Mouse (Mus musculus) spleen, adult 18-20 months (tissue): ENCODE data around the gene Fance.
"Not testable (repeated sequence)": the region's sequence is repeated elsewhere in the genome, so short reads cannot be mapped to it uniquely, and the experiment has no call there.

ENCODE experiments used
- DNase-seq, 2 experiments: peaks; one replicate each; pipeline ENCODE4 v3.0.0; 2022; ENCODE audit warnings: mixed read lengths in 2 of 2

Fance gene

DNA sequence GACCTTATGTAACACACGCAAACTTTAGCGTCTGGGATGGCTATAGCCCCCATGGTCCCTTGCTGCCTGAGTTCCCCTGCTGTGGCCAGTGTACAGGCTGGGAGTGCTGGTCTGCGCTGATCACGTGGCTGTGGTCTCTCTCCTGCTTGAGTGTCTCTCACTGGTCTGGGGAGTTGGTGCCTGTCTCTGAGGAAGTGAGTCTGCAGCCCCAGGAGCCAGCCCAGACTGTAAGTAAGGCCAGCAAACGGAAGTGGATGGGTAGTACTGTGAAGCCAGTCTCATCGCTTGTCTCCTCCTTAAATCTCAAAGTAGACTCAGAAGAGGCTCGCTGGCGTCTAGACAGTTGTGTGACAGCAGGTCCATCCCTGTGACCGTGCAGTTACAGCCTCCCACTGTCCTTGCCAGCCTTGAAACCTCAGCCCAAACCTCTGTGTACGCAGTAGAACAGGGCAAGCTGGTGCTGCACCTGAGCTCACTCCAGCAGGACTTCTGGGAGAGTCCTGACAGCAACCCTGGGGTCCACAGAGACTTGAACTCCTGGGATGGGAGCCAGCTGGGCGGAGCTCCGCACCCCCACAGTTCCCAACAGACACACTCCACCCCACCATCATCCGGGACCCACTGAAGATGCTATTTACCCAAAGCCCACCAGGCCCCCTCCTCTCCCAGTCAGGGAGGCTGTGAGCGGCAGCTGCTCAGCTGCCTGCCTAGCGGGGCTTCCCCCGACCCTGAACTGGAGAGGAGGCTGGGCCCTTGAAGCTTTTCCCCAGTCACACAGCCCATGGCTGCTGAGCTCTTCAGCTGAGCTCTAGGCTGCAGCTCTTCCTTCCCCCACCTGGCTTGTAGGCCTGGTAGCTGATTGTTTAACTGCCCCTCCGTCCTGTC, 18.6 kb upstream of the Fance start:
- no peak for DNase-seq

DNA sequence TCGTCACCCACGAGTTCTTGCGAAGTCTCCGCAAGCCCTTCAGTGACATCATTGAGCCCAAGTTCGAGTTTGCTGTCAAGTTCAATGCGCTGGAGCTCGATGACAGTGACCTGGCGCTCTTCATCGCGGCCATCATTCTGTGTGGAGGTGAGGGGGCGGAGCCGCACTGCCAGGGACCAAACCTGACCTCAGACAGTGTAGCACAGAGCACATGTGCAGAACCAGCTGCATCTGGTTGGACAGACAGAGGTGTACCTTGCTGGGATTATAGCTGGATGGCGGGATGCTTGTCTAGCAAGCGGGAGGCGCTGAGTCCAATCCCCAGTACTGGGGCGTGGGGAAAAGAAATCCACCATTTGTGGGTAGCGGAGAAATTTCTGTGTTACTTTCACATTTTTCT, 14.4 kb upstream of the Fance start:
- no peak for DNase-seq

DNA sequence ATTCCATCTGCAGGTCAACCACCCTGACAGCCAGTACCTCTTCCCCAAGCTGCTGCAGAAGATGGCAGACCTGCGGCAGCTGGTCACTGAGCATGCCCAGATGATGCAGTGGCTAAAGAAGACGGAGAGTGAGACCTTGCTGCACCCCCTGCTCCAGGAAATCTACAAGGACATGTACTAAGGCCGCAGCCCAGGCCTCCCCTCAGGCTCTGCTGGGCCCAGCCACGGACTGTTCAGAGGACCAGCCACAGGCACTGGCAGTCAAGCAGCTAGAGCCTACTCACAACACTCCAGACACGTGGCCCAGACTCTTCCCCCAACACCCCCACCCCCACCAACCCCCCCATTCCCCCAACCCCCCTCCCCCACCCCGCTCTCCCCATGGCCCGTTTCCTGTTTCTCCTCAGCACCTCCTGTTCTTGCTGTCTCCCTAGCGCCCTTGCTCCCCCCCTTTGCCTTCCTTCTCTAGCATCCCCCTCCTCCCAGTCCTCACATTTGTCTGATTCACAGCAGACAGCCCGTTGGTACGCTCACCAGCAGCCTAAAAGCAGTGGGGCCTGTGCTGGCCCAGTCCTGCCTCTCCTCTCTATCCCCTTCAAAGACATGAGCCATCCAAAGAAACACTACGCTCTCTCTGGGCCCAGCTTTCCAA, 13.5 kb upstream of the Fance start:
- no peak for DNase-seq

DNA sequence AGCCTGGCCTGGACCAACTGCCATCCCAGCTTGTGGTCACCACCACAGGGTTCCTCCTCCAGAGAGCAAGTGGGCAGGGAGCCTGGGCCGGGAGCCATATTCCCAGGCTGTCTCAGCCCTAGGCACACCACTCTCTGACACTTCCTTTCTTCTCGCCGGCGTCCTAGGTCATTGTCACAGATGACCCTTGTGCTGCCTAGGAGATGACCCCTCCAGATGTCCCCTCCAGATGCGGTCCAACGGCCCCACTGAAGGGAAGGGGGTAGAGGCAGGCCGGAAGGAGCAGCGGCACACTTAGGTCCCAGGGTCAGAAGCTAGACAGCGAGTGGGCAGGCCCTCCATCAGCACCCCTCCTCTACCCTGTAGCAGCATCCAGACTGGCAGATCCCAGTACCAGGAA, 13.0 kb upstream of the Fance start:
- DNase-seq, result no peak

DNA sequence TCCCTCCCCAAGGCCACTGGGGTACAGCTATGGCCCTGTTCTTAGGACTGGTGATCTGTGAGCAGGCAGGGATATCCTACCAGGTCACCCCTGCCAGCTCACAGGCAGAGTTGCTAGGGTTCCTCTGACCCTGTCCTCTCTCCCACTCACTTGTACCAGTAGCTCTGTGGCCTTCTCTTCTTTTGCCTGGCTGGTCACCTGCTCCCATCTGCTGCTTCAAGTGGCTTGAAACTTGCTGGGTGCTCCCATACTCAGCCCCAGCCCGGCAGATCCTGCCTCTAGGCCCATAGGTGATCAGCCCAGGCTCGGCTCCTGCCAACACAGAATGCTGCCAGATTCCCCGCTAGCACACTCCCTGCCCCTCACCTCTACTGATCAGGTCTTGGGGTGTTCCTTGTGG, 12.5 kb upstream of the Fance start:
- DNase-seq, result no peak

DNA sequence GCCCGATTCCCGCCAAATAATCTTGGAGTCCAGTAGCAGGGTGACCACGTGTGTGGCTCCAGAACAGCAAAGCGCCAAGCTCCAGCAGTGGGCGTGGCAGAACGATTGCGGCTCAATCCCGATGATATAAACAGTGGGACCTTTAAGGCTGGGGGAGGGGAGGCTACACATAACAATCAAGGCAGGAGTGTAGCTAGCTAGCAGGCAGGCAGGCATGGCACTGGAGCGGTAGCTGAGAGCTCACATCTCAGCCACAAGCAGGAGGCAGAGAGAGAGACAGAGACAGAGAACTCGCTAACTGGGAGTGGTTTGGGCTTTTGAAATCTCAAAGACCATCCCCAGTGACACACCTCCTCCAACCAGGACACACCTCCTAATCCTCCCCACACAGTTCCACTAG, 8.1 kb upstream of the Fance start:
- no peak for DNase-seq

DNA sequence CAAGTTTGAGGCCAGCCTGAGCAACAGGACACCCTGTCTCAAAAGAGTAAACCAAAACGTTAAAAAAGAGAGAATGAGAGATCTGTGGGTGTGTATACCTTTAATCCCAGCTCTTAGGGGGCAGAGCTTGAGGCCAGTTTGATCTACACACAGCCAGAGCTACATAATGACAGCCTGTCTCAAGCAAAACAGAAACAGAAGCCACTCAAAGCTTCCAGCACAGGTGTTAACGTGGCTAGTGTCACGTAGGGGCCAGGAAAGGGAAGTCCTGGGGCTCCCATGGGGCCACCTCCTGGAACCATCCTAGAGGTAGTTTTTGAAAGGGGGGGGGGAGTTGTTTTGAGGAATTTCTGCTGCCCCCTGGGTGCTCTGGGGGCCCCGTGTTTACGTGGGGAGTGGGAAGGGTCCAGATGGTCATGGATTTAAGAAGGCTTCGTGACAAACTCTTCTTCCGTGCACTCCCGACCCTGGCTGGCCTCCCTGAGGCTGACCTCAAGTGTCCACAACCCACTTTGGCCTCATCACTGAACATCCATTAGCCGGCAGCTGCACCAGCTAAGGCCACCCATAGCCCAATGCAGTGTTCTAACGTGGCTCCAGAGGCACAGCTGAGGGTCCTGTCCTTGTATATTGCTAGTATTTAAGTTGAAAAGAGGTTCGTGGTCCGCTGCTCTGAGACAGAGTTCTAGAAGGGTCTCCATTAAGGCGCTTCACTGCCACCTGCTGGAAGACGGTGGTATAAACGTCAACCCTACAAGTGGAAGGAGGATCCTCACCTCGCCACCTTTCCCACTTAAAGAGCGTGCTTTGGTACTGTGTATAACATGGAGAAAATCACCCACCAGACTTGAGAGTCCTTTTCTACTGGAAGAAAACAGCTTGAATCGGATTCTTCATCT, 4.8 kb upstream of the Fance start:
- DNase-seq, result peak; percentile 69 to 91

DNA sequence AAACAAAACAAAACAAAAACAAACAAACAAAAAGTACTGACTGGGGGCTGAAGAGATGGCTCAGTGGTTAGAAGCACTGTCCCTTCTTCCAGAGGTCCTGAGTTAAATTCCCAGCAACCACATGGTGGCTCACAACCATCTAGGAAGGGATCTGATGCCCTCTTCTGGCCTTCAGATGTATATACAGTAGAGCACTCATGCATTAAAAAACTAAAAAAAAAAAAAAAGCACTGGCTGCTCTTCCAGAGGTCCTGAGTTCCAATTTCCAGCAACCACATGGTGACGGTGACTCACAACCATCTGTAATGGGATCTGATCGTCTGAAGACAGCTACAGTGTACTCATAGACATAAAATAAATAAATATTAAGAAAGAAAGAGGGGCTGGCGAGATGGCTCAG, 2.5 kb upstream of the Fance start:
- no peak for DNase-seq

DNA sequence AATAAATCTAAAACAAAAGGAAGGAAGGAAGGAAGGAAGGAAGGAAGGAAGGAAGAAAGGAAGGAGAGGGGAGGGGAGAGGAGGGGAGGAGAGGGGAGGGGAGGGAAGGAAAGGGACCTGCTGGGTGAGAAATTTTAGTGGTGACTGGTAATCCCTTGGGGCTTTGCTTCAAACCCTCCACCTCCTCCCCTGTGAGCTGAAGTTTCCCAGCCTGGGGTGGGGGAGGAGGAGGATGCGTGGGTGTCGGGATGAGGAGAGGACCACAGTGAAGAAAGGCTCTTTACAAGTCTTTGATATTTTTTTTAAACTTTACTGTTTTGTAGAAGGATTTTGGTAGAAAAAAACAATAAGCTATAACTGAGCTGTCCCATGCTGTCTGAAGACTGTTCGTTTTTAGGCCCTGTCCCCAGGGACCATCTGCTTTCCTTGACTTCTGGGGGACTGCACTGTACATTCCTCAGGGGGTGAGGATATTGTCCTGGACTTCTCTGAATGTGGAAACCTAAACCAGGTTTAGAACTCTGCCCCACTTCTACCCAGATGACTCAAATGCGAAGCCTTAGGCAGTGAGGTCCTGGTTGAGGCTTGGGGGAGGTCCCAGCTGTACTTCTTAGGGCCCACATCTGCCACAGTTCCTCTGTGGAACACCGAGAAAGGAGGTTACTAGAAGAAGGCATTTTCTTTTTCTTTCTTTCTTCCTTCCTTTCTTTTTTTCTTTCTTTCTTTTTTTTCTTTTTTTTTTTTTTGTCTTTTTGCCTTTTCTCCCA, 1.8 kb upstream of the Fance start:
- DNase-seq, result no peak

DNA sequence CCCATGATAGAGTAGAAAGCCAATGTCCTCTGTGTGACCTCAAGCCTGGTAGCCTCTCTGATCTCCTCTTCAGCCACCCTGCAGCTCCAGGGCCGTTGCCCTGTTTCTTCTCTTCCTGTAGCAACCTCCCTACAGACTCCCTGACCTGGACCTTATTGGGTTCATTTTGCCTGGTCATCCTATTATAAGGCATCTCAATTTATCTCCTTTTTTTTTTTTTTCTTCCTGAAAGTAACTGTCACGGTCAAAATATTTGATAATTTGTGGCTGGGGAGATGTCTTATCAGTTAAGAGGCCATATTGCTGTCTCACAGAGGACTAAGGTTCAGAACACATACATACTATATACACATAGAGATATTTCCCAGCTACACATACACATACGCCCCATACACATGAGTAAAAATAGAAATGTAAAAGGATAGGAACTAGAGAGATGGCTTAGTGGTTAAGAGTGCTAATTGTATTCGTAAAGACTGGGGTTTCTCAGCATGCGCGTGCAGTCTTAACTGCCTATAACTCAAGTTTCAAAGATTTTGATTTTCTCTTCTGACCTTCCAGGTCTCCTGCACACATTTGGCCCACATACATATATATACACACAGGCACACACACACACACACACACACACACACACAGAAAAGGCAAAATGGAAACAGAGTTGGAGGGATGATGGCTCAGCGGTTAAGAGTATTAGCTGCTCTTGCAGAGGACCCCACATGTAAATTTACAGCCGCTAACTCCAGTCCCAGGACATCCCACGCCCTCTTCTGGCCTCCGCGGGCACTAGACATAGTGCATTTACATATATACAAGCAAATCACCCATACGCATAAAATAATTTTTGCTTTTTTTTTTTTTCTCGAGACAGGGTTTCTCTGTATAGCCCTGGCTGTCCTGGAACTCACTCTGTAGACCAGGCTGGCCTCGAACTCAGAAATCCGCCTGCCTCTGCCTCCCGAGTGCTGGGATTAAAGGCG, 797 bp upstream of the Fance start:
- DNase-seq, result peak; percentile 44 to 48

DNA sequence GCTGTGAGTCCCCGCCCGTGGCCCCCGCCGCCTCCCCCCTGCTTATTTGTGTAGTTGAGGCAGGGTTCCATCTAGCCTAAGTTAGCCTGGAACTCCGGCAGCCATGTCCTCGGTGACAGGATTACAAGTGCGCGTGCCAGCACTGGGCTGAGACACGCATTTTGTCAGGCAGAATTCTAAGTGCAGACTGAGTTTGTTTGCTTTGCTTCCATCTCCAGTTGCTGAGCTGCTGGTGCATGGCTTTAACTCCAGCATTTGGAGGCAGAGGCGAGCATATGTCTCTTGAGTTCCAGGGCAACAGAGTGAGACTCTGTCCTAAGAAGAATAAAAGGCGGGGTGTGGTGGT, 534 bp downstream of the Fance start:
- DNase-seq, result no peak

DNA sequence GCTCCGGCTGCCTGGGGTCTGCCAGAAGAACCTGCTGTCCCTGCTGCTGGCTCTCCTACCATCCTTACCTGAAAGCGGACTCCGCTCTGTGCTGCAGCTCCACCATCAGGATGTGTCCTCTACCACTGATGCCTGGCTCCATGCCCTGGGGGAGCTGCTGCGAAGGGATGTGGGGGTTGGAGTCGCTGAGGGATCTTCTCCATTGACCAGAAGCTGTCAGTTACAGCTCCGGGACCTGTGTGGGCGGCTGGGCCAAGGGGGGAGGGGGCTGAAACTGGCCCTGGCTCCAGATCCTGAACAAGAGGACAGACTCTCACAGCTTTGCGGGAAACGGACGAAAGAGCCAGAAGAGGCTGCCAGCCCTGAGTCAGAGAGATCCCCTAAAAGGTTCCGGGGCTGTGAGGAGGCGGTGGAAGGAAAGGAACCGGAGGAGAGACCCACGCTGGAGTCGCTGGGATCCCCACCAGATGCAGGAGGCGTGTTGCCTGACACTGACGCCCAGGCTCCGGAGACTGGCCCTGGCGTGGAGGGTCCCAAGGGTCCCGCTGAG, 2.4 kb downstream of the Fance start:
- no peak for DNase-seq

DNA sequence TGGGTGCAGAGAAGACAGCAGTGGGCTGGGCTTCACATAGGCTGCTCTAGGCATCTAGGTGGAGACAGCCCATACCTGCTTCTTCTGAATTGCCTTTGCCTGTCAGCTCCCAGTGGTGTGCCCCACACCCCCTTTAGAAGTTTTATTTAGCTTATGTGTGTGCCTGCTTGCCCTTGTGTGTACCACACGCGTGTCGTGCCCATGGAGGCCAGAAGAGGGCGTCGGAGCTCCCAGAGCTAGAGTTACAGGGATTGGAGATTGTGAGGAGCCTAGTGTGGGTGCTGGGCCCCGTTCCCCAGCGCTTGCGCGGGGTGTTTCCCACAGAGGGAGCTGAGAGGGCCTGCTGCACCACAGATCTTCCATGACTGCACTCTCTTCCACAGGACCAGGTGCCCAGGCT, 3.2 kb downstream of the Fance start:
- DNase-seq, result no peak

DNA sequence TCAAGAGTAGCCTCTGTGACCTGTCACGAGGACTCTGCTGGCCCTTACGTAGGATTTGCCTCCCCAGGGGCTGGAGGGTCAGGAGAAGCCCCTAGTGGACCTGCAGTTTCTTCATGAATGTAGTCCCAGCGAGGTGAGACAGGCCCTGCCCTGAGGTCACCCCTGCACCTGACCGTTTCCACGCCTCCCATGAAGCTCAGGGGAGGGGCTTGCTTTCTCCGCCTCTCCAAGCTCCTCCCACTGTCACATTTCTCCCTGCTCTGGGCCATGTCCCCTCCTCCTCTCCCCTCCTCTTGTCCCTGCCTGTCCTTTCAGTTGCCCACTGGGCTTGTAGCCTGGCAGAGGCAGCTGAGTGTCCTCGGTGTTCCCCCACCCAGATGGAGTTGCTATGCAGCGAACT, 3.8 kb downstream of the Fance start:
- DNase-seq, result no peak

DNA sequence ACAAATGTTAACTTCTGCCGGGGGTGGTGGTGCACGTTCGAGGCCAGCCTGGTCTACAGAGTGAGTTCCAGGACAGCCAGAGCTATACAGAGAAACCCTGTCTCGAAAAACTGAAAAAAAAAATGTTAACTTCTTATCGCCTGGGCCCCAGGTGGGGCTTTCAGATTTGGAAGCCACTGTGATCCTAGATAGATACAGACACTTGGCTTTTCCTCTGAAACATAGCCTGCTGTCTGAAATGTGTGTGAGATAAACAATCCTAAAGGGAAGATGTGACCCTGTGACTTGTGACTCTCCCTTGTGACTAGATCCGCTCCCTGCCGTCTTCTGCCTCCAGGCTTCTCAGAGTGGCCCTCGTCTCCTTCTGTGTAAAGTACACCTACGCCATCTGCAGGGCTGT, 4.4 kb downstream of the Fance start:
- DNase-seq, result no peak

DNA sequence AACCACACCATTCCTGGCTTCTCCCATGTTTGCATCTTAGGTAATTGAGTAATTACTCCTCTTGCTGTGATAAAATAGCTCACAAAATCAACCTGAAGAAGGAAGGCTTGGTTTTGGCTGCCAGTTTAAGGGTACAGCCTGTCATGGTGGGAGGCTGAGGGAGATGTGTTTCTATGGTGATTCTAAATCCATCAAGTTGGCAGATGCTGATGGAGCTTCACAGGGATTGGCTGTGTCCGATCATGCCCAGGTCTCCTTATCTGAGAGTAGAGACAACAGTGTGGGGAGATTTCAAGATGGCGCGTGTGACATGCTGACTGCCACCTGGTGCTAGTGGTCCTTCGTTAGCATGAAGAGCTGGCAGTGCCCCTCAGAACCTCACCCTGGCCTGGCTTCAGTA, 8.4 kb downstream of the Fance start:
- no peak for DNase-seq

DNA sequence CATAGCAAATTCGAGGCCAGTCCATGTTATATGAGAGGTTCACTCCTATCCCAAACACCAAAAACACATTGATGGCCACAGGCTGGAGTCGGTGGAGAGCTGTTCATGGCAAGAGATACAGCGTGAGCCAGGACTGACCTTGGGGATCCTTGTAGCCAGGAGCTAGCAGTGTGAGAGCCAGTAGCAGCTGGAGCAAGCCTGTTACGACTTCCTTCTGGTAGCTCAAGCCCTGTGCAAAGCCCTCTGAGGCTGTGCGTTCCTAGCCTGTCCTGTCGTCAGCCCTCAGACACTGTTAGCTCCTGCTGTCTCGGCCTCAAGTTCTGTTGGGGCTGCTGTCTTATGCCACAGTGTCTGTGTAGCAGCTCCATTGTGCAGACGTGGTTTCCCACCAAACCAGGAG, 10.5 kb downstream of the Fance start:
- no peak for DNase-seq

DNA sequence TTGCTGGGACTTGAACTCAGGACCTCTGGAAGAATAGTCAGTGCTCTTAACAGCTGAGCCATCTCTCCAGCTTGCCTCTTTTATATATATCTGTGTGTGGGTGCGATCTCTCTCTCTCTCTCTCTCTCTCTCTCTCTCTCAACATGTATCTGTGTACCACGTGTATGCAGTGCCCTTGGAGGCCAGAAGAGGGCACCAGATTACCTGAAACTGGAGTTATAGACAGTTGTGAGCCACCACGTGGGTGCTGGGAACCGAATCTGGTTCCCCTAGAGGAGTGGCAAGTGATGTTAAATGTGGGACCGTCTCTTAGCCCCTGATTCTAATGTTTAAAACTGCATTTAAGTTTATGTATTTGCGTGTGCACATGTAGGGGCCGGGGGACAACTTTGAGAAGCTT, 11.1 kb downstream of the Fance start:
- DNase-seq, result not testable (repeated sequence)

DNA sequence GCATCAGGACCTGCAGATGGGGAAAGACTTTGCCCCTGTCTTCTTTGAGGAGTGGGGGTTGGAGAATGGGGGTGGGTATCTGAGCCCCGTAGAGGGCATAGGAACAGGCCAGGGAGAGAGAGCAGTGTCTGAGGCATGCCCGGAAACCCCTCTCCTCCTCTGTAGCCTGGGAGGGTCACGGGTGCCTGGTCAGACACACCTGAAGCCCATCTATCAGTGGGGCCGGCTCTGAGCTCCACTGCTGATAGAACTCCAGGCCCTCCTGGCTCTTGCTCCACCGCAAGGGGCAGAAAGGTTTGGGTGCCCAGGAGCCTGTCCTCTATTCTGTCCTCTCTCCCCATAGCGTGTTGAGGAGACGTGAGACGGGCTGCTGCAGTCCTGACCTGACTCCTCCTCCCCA, 12.4 kb downstream of the Fance start:
- DNase-seq, result no peak

DNA sequence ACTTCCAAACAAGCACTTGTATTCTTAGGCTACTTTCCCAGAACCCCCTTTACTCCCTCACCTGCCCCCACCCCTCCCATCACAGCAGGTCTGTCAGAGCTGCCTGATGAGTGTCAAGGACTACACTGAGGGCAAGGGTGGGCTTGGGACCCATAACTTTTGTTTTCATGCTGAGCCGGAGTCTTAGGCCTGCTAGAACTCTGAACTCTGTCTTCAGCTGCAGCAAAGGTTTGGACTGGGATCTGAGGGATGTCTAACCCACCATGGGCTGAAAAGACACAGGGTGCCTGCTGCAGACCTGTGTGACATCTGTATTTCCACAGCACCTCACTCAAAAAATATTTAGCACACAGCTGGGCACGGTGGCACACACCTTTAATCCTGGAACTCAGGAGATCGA, 13.6 kb downstream of the Fance start:
- no peak for DNase-seq

DNA sequence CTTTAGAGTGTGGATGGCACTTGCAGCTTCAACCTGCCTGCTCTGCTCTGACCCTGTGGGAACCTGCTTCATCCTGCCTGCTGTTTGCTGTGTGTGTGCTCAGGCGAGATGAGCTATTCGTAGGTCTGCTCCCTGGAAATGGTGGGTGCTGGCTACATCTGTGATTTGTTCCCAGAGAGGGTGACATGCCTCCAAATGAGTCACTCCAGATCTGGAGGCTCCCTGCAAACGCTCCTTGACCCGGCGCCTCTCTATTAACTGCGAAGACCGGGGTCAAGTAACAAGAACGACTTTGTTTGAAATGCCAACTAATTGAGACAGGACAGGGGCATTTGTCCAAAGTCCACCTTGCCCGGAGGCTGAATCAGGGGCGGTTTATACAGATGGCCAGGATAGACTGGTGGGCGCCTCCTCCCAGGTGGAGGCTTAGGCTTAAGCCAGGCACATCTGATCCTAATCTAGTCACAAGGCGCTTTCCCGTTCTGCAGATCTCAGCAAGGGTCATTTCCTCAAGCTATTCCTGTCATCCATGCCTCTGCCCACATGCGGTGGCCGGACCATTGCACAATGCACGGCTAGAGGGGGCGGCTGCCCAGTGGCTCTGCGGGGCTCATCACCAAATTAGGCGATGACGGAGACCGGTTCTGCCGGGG, 14.5 kb downstream of the Fance start:
- no peak for DNase-seq
